Mouse (Mus musculus): Measurements from ENCODE around the gene Erp44. TPM values are rescaled to one million over a fixed set of nuclear protein-coding genes. Genes with fewer than 3 reads are reported as not detected.
A peak's percentile ranks its signal among the peaks of the same experiment; 100 is the strongest.

Erp44 gene
- total RNA-seq (2021), result 10 to 100 TPM; 32.7 to 33.8 TPM

- intact Hi-C loops (cut with DNase I), result loop anchor here (2.0 kb wide), 1 partner anchor 55 kb away; no protein-coding TSS in a partner anchor
- DNase-seq (ENCODE audit: low spot score), result peak; percentile 95
These were observed at the start of gene Erp44, which contains the start of gene Invs for GRCm38 (mm10) chr4:48279498-48280134. Erp44 (minus strand) TSS chr4:48279558. Invs (plus strand) TSS chr4:48279760.

GRCm38 (mm10) chr4:48328042-48328441 lies 48.7 kb upstream of the Erp44 start:
- DNase-seq (ENCODE audit: low spot score), result no peak
- intact Hi-C loops (cut with DNase I), result no loop called here

GRCm38 (mm10) chr4:48327192-48327591 lies 47.8 kb upstream of the Erp44 start:
- intact Hi-C loops (cut with DNase I), result no loop called here
- DNase-seq (ENCODE audit: low spot score), result no peak

GRCm38 (mm10) chr4:48322095-48322494 lies 42.7 kb upstream of the Erp44 start:
- intact Hi-C loops (cut with DNase I), result no loop called here
- no peak for DNase-seq (ENCODE audit: low spot score)

- intact Hi-C loops (cut with DNase I), result no loop called here
- no peak for DNase-seq (ENCODE audit: low spot score)
These were observed 41.9 kb upstream of the Erp44 start for GRCm38 (mm10) chr4:48321276-48321675.

- intact Hi-C loops (cut with DNase I), result no loop called here
- no peak for DNase-seq (ENCODE audit: low spot score)
These were observed 36.7 kb upstream of the Erp44 start for GRCm38 (mm10) chr4:48316036-48316435.

- no peak for DNase-seq (ENCODE audit: low spot score)
- intact Hi-C loops (cut with DNase I), result no loop called here
These were observed 35.5 kb upstream of the Erp44 start for GRCm38 (mm10) chr4:48314814-48315213.

- intact Hi-C loops (cut with DNase I), result no loop called here
- DNase-seq (ENCODE audit: low spot score), result no peak
These were observed 7.9 kb upstream of the Erp44 start for GRCm38 (mm10) chr4:48287086-48287757.

- intact Hi-C loops (cut with DNase I), result no loop called here
- no peak for DNase-seq (ENCODE audit: low spot score)
These were observed 1.8 kb upstream of the Erp44 start for GRCm38 (mm10) chr4:48281121-48281520.

GRCm38 (mm10) chr4:48278757-48279497 lies 431 bp downstream of the Erp44 start:
- intact Hi-C loops (cut with DNase I), result loop anchor here (2.0 kb wide), 1 partner anchor 54 kb away; no protein-coding TSS in a partner anchor
- no peak for DNase-seq (ENCODE audit: low spot score)

GRCm38 (mm10) chr4:48277011-48277410 lies 2.3 kb downstream of the Erp44 start:
- intact Hi-C loops (cut with DNase I), result no loop called here
- DNase-seq (ENCODE audit: low spot score), result no peak

- intact Hi-C loops (cut with DNase I), result no loop called here
- DNase-seq (ENCODE audit: low spot score), result no peak
These were observed 3.6 kb downstream of the Erp44 start for GRCm38 (mm10) chr4:48275736-48276135.

GRCm38 (mm10) chr4:48273119-48273829 lies 6.1 kb downstream of the Erp44 start:
- no peak for DNase-seq (ENCODE audit: low spot score)
- intact Hi-C loops (cut with DNase I), result no loop called here

GRCm38 (mm10) chr4:48271838-48272237 lies 7.5 kb downstream of the Erp44 start:
- DNase-seq (ENCODE audit: low spot score), result no peak
- intact Hi-C loops (cut with DNase I), result no loop called here

- intact Hi-C loops (cut with DNase I), result no loop called here
These were observed 8.8 kb downstream of the Erp44 start for GRCm38 (mm10) chr4:48270532-48270931.

GRCm38 (mm10) chr4:48268127-48268526 lies 11.2 kb downstream of the Erp44 start:
- intact Hi-C loops (cut with DNase I), result no loop called here
- DNase-seq (ENCODE audit: low spot score), result no peak

More at GRCm38 (mm10) chr4:48270532-48270931, 8.8 kb downstream of the Erp44 start:
- no peak for DNase-seq (ENCODE audit: low spot score)

- no peak for DNase-seq (ENCODE audit: low spot score)
- intact Hi-C loops (cut with DNase I), result no loop called here
These were observed 11.7 kb downstream of the Erp44 start for GRCm38 (mm10) chr4:48267683-48268082.

- no peak for DNase-seq (ENCODE audit: low spot score)
- intact Hi-C loops (cut with DNase I), result no loop called here
These were observed 21.3 kb downstream of the Erp44 start for GRCm38 (mm10) chr4:48258045-48258444.

GRCm38 (mm10) chr4:48253266-48253665 lies 26.1 kb downstream of the Erp44 start:
- DNase-seq (ENCODE audit: low spot score), result no peak
- intact Hi-C loops (cut with DNase I), result no loop called here

- DNase-seq (ENCODE audit: low spot score), result no peak
- intact Hi-C loops (cut with DNase I), result no loop called here
These were observed 35.1 kb downstream of the Erp44 start for GRCm38 (mm10) chr4:48244280-48244679.
